Mouse (Mus musculus): ENCODE results near the gene Pask. TPM values are rescaled to one million over a fixed set of nuclear protein-coding genes. Genes with fewer than 3 reads are reported as not detected.

Gene Pask
- 1.0 TPM for total RNA-seq (2023)

GRCm38 (mm10) chr1:93342648-93343503, at the start of gene Pask, which contains the start of gene Ppp1r7:
Gene Pask (minus strand): TSS chr1:93343482.
Gene Ppp1r7 (plus strand): TSS chr1:93342854.

GRCm38 (mm10) chr1:93373665-93374064, 30.4 kb upstream of the Pask start, which contains the start of gene Ano7:
Gene Ano7 (plus strand): TSS chr1:93373930.

GRCm38 (mm10) chr1:93305581-93306337, 37.5 kb downstream of the Pask start, which contains the start of gene Mterf4:
Gene Mterf4 (minus strand): TSS chr1:93305915.

Other genes starting within 250 kb of the Pask start
- not detected for gene Kif1a, start 241.5 kb downstream of the Pask start, total RNA-seq (2023)
- not detected for gene Agxt, start 208.2 kb downstream of the Pask start, total RNA-seq (2023)
- not detected for gene 2310007B03Rik, start 182.5 kb downstream of the Pask start, total RNA-seq (2023)
- gene Crocc2, start 174.8 kb downstream of the Pask start, total RNA-seq (2023): not detected
- gene Sned1, start 107.6 kb downstream of the Pask start, total RNA-seq (2023): 0.80 TPM
- gene Mterf4, start 37.6 kb downstream of the Pask start, total RNA-seq (2023): 15.2 TPM
- gene Ppp1r7, start 628 bp downstream of the Pask start, total RNA-seq (2023): 27.8 TPM
- not detected for gene Ano7, start 30.4 kb upstream of the Pask start, total RNA-seq (2023)
- gene Hdlbp, start 135.3 kb upstream of the Pask start, total RNA-seq (2023): 109 TPM
- 4.5 TPM for gene Farp2, start 168.6 kb upstream of the Pask start, total RNA-seq (2023)

All from CD8-positive naive resting alpha-beta T cell, adult 57 days (primary cell).